Mouse (Mus musculus): Measurements from ENCODE around the gene Rab3b. TPM values are rescaled to one million over a fixed set of nuclear protein-coding genes. Genes with fewer than 3 reads are reported as not detected.
"Not testable (repeated sequence)": the region's sequence is repeated elsewhere in the genome, so short reads cannot be mapped to it uniquely, and the experiment has no call there.

Rab3b gene
- polyA plus RNA-seq, 1 experiment from 2014 or later, result 148 TPM

GRCm38 (mm10) chr4:108903346-108903745 lies 24.5 kb downstream of the Rab3b start:
- Histone ChIP-seq H3K4me3 (no peak overlapping the region), H3K4me1 (no peaks in the 10 kb centered on the region), H3K27ac (no peak overlapping the region), H3K4me2 (no peak overlapping the region), H3K36me3 (replicated peaks) (no peaks in the 10 kb centered on the region), H3K9me3 (no peaks in the 10 kb centered on the region), H3K27me3 (replicated peaks) (no peaks in the 10 kb centered on the region), H3K9ac (no peak overlapping the region)
- WGBS, result 94% methylated on average over 9 of the region's 9 CpGs
- ATAC-seq (replicated peaks), result no peak

DNA sequence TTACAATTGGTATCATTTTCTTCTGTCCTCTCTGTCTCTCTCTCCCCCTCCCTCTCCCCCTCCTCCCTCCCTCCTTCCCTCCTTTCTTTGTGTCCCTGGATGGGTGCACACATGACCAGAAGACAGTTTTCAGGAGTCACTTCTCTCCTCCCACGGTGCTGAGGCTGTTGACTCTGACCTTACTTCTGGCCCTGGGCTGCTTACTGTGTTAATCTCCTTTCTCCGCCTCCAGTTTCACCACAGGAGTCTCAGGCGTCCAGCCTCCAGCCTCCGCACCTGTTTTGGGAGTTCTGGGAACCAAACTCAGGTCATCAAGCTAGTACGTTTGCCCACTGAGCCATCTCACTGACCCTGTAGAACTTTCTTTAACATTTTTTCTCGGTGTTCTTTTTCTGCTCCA lies 25.2 kb downstream of the Rab3b start:
- H3K36me3 ChIP-seq (replicated peaks), result no peaks in the 10 kb centered on the region
- H3K4me1 ChIP-seq, result no peaks in the 10 kb centered on the region
- H3K4me2 ChIP-seq, result no peak overlapping the region
- H3K9ac ChIP-seq, result no peak overlapping the region
- H3K27ac ChIP-seq, result no peak overlapping the region
- no peak for ATAC-seq (replicated peaks)
- no peaks in the 10 kb centered on the region for H3K9me3 ChIP-seq
- no peaks in the 10 kb centered on the region for H3K27me3 ChIP-seq (replicated peaks)
- 43% methylated on average over 6 of the region's 6 CpGs for WGBS
- H3K4me3 ChIP-seq, result no peak overlapping the region

GRCm38 (mm10) chr4:108904790-108905189 lies 25.9 kb downstream of the Rab3b start:
- H3K4me3 ChIP-seq, result no peak overlapping the region
- no peaks in the 10 kb centered on the region for H3K4me1 ChIP-seq
- H3K9me3 ChIP-seq, result no peaks in the 10 kb centered on the region
- H3K36me3 ChIP-seq (replicated peaks), result no peaks in the 10 kb centered on the region
- H3K4me2 ChIP-seq, result no peak overlapping the region
- no peak for ATAC-seq (replicated peaks)
- H3K27ac ChIP-seq, result no peak overlapping the region
- WGBS, result 93% methylated on average over 10 of the region's 10 CpGs
- no peak overlapping the region for H3K9ac ChIP-seq
- H3K27me3 ChIP-seq (replicated peaks), result no peaks in the 10 kb centered on the region

- H3K4me2 ChIP-seq, result no peak overlapping the region
- ATAC-seq (replicated peaks), result no peak
Observed at GRCm38 (mm10) chr4:108905859-108906258, 27.0 kb downstream of the Rab3b start.

DNA sequence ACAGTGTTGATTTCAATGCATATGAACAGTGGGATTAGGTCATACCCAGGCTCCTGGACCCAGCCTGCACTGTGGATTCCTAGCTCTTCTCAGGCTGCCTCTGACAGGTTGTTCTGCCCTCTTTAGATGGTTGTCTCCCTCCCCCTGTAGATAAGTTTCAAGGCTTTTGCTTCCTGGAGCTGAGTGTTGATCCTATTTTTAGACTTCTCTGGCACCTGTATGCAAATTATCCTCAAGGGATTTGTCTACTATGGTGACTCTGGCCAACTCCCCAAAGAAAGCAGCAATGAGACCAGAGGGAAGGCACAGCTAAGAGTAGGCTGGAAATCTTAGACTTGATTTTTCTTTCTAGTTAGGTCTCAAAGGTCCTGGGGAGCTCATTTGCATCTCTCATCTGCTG lies 28.6 kb downstream of the Rab3b start:
- H3K27ac ChIP-seq, result no peak overlapping the region
- no peaks in the 10 kb centered on the region for H3K27me3 ChIP-seq (replicated peaks)
- no peak for ATAC-seq (replicated peaks)
- no peaks in the 10 kb centered on the region for H3K4me1 ChIP-seq
- no peaks in the 10 kb centered on the region for H3K9me3 ChIP-seq
- H3K9ac ChIP-seq, result no peak overlapping the region
- H3K36me3 ChIP-seq (replicated peaks), result no peaks in the 10 kb centered on the region
- H3K4me2 ChIP-seq, result no peak overlapping the region
- H3K4me3 ChIP-seq, result no peak overlapping the region

More at GRCm38 (mm10) chr4:108905859-108906258, 27.0 kb downstream of the Rab3b start:
- Histone ChIP-seq H3K27ac (no peak overlapping the region), H3K27me3 (replicated peaks) (no peaks in the 10 kb centered on the region), H3K36me3 (replicated peaks) (no peaks in the 10 kb centered on the region), H3K9me3 (no peaks in the 10 kb centered on the region), H3K4me1 (no peaks in the 10 kb centered on the region), H3K9ac (no peak overlapping the region), H3K4me3 (no peak overlapping the region)
- WGBS, result 35% methylated on average over 6 of the region's 6 CpGs

GRCm38 (mm10) chr4:108909872-108910425 lies 31.1 kb downstream of the Rab3b start:
- 77% methylated on average over 8 of the region's 8 CpGs for whole genome bisulfite sequencing
- no peak overlapping the region for H3K4me3 ChIP-seq
- H3K4me1 ChIP-seq, result no peaks in the 10 kb centered on the region
- no peaks in the 10 kb centered on the region for H3K36me3 ChIP-seq (replicated peaks)
- no peaks in the 10 kb centered on the region for H3K9me3 ChIP-seq
- no peak overlapping the region for H3K27ac ChIP-seq
- no peaks in the 10 kb centered on the region for H3K27me3 ChIP-seq (replicated peaks)
- no peak overlapping the region for H3K4me2 ChIP-seq
- no peak for ATAC-seq (replicated peaks)
- no peak overlapping the region for H3K9ac ChIP-seq

- H3K4me3 ChIP-seq, result no peak overlapping the region
- H3K27me3 ChIP-seq (replicated peaks), result no peaks in the 10 kb centered on the region
- no peaks in the 10 kb centered on the region for H3K36me3 ChIP-seq (replicated peaks)
- no peak overlapping the region for H3K27ac ChIP-seq
- no peaks in the 10 kb centered on the region for H3K9me3 ChIP-seq
- WGBS, result 85% methylated on average over 2 of the region's 2 CpGs
- no peaks in the 10 kb centered on the region for H3K4me1 ChIP-seq
- H3K4me2 ChIP-seq, result no peak overlapping the region
- no peak overlapping the region for H3K9ac ChIP-seq
- no peak for ATAC-seq (replicated peaks)
Observed at GRCm38 (mm10) chr4:108911866-108912265, 33.0 kb downstream of the Rab3b start.

DNA sequence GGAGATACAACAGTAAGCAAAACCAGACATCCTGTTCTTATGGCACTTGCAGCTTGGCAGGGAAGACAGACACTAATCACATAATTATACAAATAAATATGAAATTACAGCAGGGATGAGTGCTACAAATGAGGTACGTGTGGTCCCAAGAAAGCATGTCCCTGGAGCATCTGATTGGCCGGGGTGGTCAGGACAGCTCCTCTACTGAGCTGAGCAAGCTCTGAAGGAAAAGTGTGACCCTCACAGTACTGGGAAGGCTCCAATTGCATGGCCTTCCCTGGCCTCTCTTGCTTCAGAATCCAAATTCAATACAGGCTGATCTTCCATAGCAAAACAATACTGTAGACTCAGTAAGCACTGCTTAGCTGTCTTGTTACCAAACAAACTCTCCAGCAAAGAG lies 34.3 kb downstream of the Rab3b start:
- Histone ChIP-seq H3K27ac (no peak overlapping the region), H3K4me3 (no peak overlapping the region), H3K9ac (no peak overlapping the region), H3K4me2 (no peak overlapping the region), H3K9me3 (no peaks in the 10 kb centered on the region), H3K27me3 (replicated peaks) (no peaks in the 10 kb centered on the region), H3K36me3 (replicated peaks) (no peaks in the 10 kb centered on the region), H3K4me1 (no peaks in the 10 kb centered on the region)
- no peak for ATAC-seq (replicated peaks)
- 89% methylated on average over 2 of the region's 2 CpGs for WGBS

GRCm38 (mm10) chr4:108914391-108914790 lies 35.5 kb downstream of the Rab3b start:
- Histone ChIP-seq H3K4me1 (no peaks in the 10 kb centered on the region), H3K9ac (no peak overlapping the region), H3K4me2 (no peak overlapping the region), H3K27ac (no peak overlapping the region), H3K9me3 (no peaks in the 10 kb centered on the region), H3K27me3 (replicated peaks) (no peaks in the 10 kb centered on the region), H3K36me3 (replicated peaks) (no peaks in the 10 kb centered on the region), H3K4me3 (no peak overlapping the region)
- no peak for ATAC-seq (replicated peaks)
- WGBS, result 80% methylated on average over 6 of the region's 6 CpGs

DNA sequence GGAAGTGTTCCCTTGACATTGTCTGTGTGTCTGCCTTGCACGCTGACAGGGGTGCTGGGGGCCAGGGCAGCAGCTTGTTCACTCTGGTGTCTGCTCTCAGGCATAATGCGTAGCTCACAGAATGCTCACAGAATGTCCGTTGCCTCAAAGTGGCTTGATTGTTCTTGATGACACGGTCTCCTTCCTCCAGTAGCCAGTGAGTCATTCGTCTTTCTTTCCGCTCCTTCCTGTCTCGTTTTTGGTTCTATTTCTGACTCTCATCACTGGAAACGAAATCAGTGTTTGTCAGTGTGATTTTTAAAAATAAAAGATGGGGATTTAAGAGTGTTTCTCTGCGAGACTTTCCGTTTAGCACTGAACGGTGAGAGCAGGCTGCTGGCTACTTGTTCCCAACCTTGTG lies 36.2 kb downstream of the Rab3b start:
- H3K36me3 ChIP-seq (replicated peaks), result no peaks in the 10 kb centered on the region
- H3K9me3 ChIP-seq, result no peaks in the 10 kb centered on the region
- no peaks in the 10 kb centered on the region for H3K27me3 ChIP-seq (replicated peaks)
- ATAC-seq (replicated peaks), result no peak
- WGBS, result 71% methylated on average over 11 of the region's 11 CpGs
- H3K4me3 ChIP-seq, result no peak overlapping the region
- no peaks in the 10 kb centered on the region for H3K4me1 ChIP-seq
- no peak overlapping the region for H3K9ac ChIP-seq
- H3K4me2 ChIP-seq, result no peak overlapping the region
- H3K27ac ChIP-seq, result no peak overlapping the region

DNA sequence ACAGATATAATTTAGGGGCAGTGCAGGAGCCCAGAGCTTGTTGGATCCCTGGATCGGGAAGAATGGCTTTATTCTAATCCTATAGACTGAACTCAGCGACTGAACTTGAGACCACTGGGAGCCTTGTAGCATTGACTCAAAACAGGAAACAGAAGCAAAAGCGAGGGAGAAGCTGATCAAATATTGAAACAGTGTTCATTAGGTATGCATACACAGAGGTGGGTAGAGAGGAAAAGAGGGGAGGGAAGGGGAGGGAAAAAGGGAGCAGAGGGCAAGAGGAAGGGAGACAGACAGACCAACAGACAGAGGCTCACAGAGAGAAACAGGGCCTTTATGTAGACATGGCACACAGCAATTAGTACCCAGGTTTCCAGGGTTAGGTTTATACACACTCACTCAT lies 38.8 kb downstream of the Rab3b start:
- no peaks in the 10 kb centered on the region for H3K27me3 ChIP-seq (replicated peaks)
- WGBS, result 67% methylated on average over 3 of the region's 3 CpGs
- ATAC-seq (replicated peaks), result no peak
- H3K36me3 ChIP-seq (replicated peaks), result no peaks in the 10 kb centered on the region
- H3K27ac ChIP-seq, result no peak overlapping the region
- H3K4me3 ChIP-seq, result no peak overlapping the region
- H3K9ac ChIP-seq, result no peak overlapping the region
- H3K4me2 ChIP-seq, result no peak overlapping the region
- no peaks in the 10 kb centered on the region for H3K9me3 ChIP-seq
- H3K4me1 ChIP-seq, result no peaks in the 10 kb centered on the region

DNA sequence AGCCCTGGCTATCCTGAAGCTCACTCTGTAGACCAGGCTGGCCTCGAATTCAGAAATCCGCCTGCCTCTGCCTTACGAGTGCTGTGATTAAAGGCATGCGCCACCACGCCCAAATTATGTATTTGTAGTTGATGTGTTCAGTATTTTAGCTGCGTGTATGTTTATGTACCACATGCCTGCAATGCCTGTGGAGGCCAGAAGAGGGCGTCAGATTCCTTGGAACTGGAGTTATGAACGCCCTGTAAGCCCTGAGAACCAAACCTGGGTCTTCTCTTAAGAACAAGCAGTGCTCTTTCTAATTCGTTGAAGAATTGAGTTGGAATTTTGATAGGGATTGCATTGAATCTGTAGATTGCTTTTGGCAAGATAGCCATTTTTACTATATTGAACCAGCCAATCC lies 49.1 kb downstream of the Rab3b start:
- 83% methylated on average over 9 of the region's 9 CpGs for WGBS
- ATAC-seq (replicated peaks), result not testable (repeated sequence)

GRCm38 (mm10) chr4:108933163-108933562 lies 54.3 kb downstream of the Rab3b start:
- no peak for ATAC-seq (replicated peaks)
- Histone ChIP-seq H3K27ac (no peak overlapping the region), H3K4me1 (no peaks in the 10 kb centered on the region), H3K9me3 (no peaks in the 10 kb centered on the region), H3K27me3 (replicated peaks) (0 out of 2 replicates have a peak, but pooled peaks cover 5% of the 10 kb centered on the region), H3K9ac (no peak overlapping the region), H3K4me3 (no peak overlapping the region), H3K36me3 (replicated peaks) (no peaks in the 10 kb centered on the region), H3K4me2 (no peak overlapping the region)
- 66% methylated on average over 1 of the region's 1 CpGs for WGBS

More for the DNA sequence above, 49.1 kb downstream of the Rab3b start:
- H3K4me1 ChIP-seq; H3K36me3 ChIP-seq (replicated peaks); H3K9me3 ChIP-seq; H3K4me2 ChIP-seq; H3K9ac ChIP-seq; H3K27me3 ChIP-seq (replicated peaks); H3K4me3 ChIP-seq; H3K27ac ChIP-seq: not testable (repeated sequence)

All from midbrain, embryonic 15.5 days (tissue).